Mouse (Mus musculus): ENCODE measurements around the gene Usp36.
A peak's percentile ranks its signal among the peaks of the same experiment; 100 is the strongest.

Usp36 gene

GRCm38 (mm10) chr11:118247359-118248095, 42.5 kb downstream of the Usp36 start:
- DNase-seq: peak; percentile 97

GRCm38 (mm10) chr11:118246724-118247123, 43.3 kb downstream of the Usp36 start:
- DNase-seq: no peak

GRCm38 (mm10) chr11:118245130-118245529, 44.9 kb downstream of the Usp36 start:
- no peak for DNase-seq

GRCm38 (mm10) chr11:118243627-118244261, 46.3 kb downstream of the Usp36 start:
- no peak for DNase-seq

- DNase-seq: no peak
Measured at GRCm38 (mm10) chr11:118242506-118242905, 47.5 kb downstream of the Usp36 start.

- no peak for DNase-seq
Measured at GRCm38 (mm10) chr11:118240388-118240787, 49.7 kb downstream of the Usp36 start.

GRCm38 (mm10) chr11:118239281-118240198, 50.5 kb downstream of the Usp36 start:
- no peak for DNase-seq

GRCm38 (mm10) chr11:118236520-118237190, 53.4 kb downstream of the Usp36 start:
- peak; percentile 98 for DNase-seq

- DNase-seq: peak; percentile 93
Measured at GRCm38 (mm10) chr11:118234929-118235328, 55.1 kb downstream of the Usp36 start.

GRCm38 (mm10) chr11:118234500-118234899, 55.5 kb downstream of the Usp36 start:
- peak; percentile 99 for DNase-seq

GRCm38 (mm10) chr11:118233924-118234323, 56.1 kb downstream of the Usp36 start:
- no peak for DNase-seq

GRCm38 (mm10) chr11:118232314-118232831, 57.7 kb downstream of the Usp36 start:
- DNase-seq: peak; percentile 97

GRCm38 (mm10) chr11:118229941-118230340, 60.1 kb downstream of the Usp36 start:
- DNase-seq: no peak

- DNase-seq: peak; percentile 97
Measured at GRCm38 (mm10) chr11:118227650-118228049, 62.4 kb downstream of the Usp36 start.

GRCm38 (mm10) chr11:118226850-118227249, 63.2 kb downstream of the Usp36 start:
- DNase-seq: peak; percentile 86

- no peak for DNase-seq
Measured at GRCm38 (mm10) chr11:118225862-118226261, 64.2 kb downstream of the Usp36 start.

- peak; percentile 75 for DNase-seq
Measured at GRCm38 (mm10) chr11:118225056-118225836, 64.8 kb downstream of the Usp36 start.

- DNase-seq: peak; percentile 89
Measured at GRCm38 (mm10) chr11:118223416-118224067, 66.5 kb downstream of the Usp36 start.

GRCm38 (mm10) chr11:118222917-118223316, 67.1 kb downstream of the Usp36 start:
- DNase-seq: no peak

GRCm38 (mm10) chr11:118222351-118222885, 67.6 kb downstream of the Usp36 start:
- DNase-seq: peak; percentile 91

Measured in heart, adult 11 months (tissue).